Mouse (Mus musculus) C2C12 (cell line): ENCODE results near the gene Top2a.

Experiments
- CEBPB ChIP-seq: IDR thresholded peaks from one replicate; pipeline ENCODE4 v1.6.1; 2011; ENCODE audit warnings: low read depth, mild to moderate bottlenecking, control low read depth, moderate library complexity
- CTCF ChIP-seq: IDR thresholded peaks from one replicate; pipeline ENCODE4 v1.5.1; 2011; ENCODE audit not compliant: control insufficient read depth, insufficient read depth, insufficient read length
- MAX ChIP-seq: IDR thresholded peaks from one replicate; pipeline ENCODE4 v1.6.1; 2011; ENCODE audit warnings: mild to moderate bottlenecking, control low read depth
- MYOD1 ChIP-seq: IDR thresholded peaks from one replicate; pipeline ENCODE4 v1.6.1; 2011; ENCODE audit warnings: low read depth; ENCODE audit not compliant: control insufficient read depth, insufficient read length
- MYOG ChIP-seq: IDR thresholded peaks from one replicate; pipeline ENCODE4 v1.6.1; 2011; ENCODE audit not compliant: control insufficient read depth, insufficient read length; ENCODE audit errors: extremely low read depth
- USF1 ChIP-seq: IDR thresholded peaks from one replicate; pipeline ENCODE4 v1.6.1; 2011; ENCODE audit warnings: low read depth, mild to moderate bottlenecking, control low read depth, moderate library complexity

DNA sequence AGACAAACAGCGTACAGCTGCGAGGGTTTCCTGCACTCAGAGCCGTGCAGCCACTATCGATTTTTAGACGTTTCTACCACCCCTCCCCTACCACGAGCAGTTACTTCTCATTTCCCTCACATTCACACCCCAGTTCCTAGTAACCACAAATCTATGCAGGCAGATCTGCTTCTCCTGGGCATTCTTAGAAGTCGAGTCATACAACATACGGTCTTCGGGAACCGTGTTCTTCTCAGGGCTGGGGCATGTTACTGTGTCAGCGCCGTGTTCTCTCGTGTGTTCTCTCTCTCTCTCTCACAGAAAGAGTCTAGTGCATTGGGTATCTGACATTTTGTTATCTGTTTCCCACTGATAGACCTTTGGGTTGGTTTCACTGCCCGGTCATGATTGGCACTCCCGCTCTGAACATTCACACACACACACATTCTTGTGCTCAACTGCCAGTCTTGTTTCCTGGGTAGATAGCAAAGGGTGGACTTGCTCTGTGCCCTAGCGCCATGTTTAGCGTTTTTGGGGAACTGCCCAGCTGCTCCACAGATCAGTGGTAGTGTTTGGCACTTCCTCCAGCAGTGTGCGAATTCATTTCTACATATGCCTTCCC lies 75.9 kb downstream of the Top2a start:
- TF ChIP-seq CTCF (no peak), MAX (no peak), MYOD1 (no peak), USF1 (no peak), MYOG (no peak), CEBPB (no peak)
